ENCODE assay signal across 17 mouse cellular contexts in genomic region chr2:24386964-24387320, GRCm38 (mm10). TPM values are rescaled to one million over a fixed set of nuclear protein-coding genes. Genes with fewer than 3 reads are reported as not detected.
DNase-seq lines count a peak whose midpoint lies in the region; ATAC-seq and TF ChIP-seq lines count a peak whose summit lies in the region.
"Had no signal": no experiment of that assay in that cellular context is flagged by ENCODE, and none has a peak within 500 bp of the region (broad histone marks: within the 10 kb centered on the region; RNA-seq: fewer than 3 reads in every experiment).

No protein-coding gene starts in this region.

- H3K4me1 ChIP-seq in intestine, embryonic 14.5 days (replicated peaks; ENCODE audit: control insufficient read depth, insufficient read depth, low read length), result no peaks in the 10 kb centered on the region; the same call in 1 of the 2 replicates
- peaks cover 5% of the 10 kb centered on the region; the same call in 1 of the 2 replicates for H3K4me1 ChIP-seq in intestine, postnatal 0 days (replicated peaks; ENCODE audit: control insufficient read depth, insufficient read depth, low read length)
- H3K4me1 ChIP-seq: neural tube, embryonic 12.5 days had no signal

- DNase-seq in intestine, embryonic 14.5 days (ENCODE audit: low spot score), result peak; percentile 13
- peak; percentile 29 for DNase-seq in CD4-positive helper T cell, adult 2 months (ENCODE audit: low read depth, low spot score)
- DNase-seq in naive thymus-derived CD4-positive, alpha-beta T cell, adult 2 months (ENCODE audit: low read depth), result peak; percentile 46
- no peak for DNase-seq in layer of hippocampus, postnatal 25 days (ENCODE audit: extremely low spot score in 1 of 2, low spot score in 1 of 2)
- no peak for DNase-seq in left cerebral cortex, adult 9 months (ENCODE audit: low spot score in 2 of 2)
- DNase-seq in kidney, adult 11 months, result no peak
- DNase-seq: cerebellum, adult 11-12 months; kidney, adult 2 months; left cerebral cortex, postnatal 4 days; retina, postnatal 1 day had no signal

- TF ChIP-seq CTCF in intestine, postnatal 0 days (IDR thresholded peaks at IDR 0.05; ENCODE audit: low read depth), result no peak

- no peaks in the 10 kb centered on the region for H3K27me3 ChIP-seq in intestine, embryonic 14.5 days (replicated peaks; ENCODE audit: control insufficient read depth, insufficient read depth, low read length)
- no peaks in the 10 kb centered on the region for H3K27me3 ChIP-seq in intestine, postnatal 0 days (replicated peaks; ENCODE audit: control insufficient read depth, insufficient read depth, low read length)
- H3K27me3 ChIP-seq: neural tube, embryonic 12.5 days had no signal

- no peak overlapping the region for H3K4me2 ChIP-seq in intestine, embryonic 14.5 days (ENCODE audit: low read length)
- no peak overlapping the region for H3K4me2 ChIP-seq in intestine, postnatal 0 days (replicated peaks; ENCODE audit: low read depth)
- H3K4me2 ChIP-seq: midbrain, embryonic 11.5 days; neural tube, embryonic 12.5 days had no signal

- ATAC-seq in intestine, embryonic 14.5 days (replicated peaks; ENCODE audit: low FRiP score, low TSS enrichment, low read depth), result no peak
- no peak for ATAC-seq in intestine, postnatal 0 days
- ATAC-seq in erythroblast, adult 5-6 weeks (replicated peaks; ENCODE audit: low FRiP score, poor library complexity, severe bottlenecking), result 0 out of 2 replicates have a peak, but pooled peaks have one; percentile 47

- no peak overlapping the region for H3K4me3 ChIP-seq in intestine, embryonic 14.5 days (ENCODE audit: low read depth, low read length)
- H3K4me3 ChIP-seq in intestine, postnatal 0 days (ENCODE audit: low read depth, low read length), result no peak overlapping the region
- H3K4me3 ChIP-seq: layer of hippocampus, adult 2 months; neural tube, embryonic 12.5 days had no signal

- WGBS in intestine, embryonic 14.5 days, result 89% methylated on average over 2 of the region's 2 CpGs
- WGBS in intestine, postnatal 0 days, result 84% methylated on average over 2 of the region's 2 CpGs

- no peaks in the 10 kb centered on the region for H3K36me3 ChIP-seq in intestine, embryonic 14.5 days (ENCODE audit: control insufficient read depth, insufficient read depth, low read length)
- H3K36me3 ChIP-seq in intestine, postnatal 0 days (ENCODE audit: control insufficient read depth, insufficient read depth), result no peaks in the 10 kb centered on the region
- H3K36me3 ChIP-seq: neural tube, embryonic 12.5 days had no signal

- H3K9me3 ChIP-seq in intestine, embryonic 14.5 days (ENCODE audit: control insufficient read depth, low read length), result no peaks in the 10 kb centered on the region
- H3K9me3 ChIP-seq in intestine, postnatal 0 days (ENCODE audit: control insufficient read depth), result no peaks in the 10 kb centered on the region
- H3K9me3 ChIP-seq: neural tube, embryonic 12.5 days had no signal

- no peak overlapping the region for H3K9ac ChIP-seq in intestine, embryonic 14.5 days (ENCODE audit: low read length)
- no peak overlapping the region for H3K9ac ChIP-seq in intestine, postnatal 0 days (ENCODE audit: low read depth, low read length)
- H3K9ac ChIP-seq: neural tube, embryonic 12.5 days had no signal

- no peak overlapping the region for H3K27ac ChIP-seq in intestine, embryonic 14.5 days (ENCODE audit: low read depth)
- no peak overlapping the region for H3K27ac ChIP-seq in intestine, postnatal 0 days (ENCODE audit: low read depth, low read length)
- H3K27ac ChIP-seq: layer of hippocampus, adult 2 months; neural tube, embryonic 12.5 days had no signal

RNA-seq across cellular contexts. Expression of gene Psd4, which starts 19.6 kb away (rescaled TPM):
- 4.5 and 7.0 TPM in 2 replicates for polyA plus RNA-seq in intestine, embryonic 14.5 days (2014; fragmentation: Nextera tagmentation; extraction: Ambion mirVana)
- 5.2 and 5.4 TPM in 2 replicates for polyA plus RNA-seq in intestine, postnatal 0 days (2015; fragmentation: Nextera tagmentation; extraction: Ambion mirVana)
- total RNA-seq in erythroblast, adult 5-6 weeks (2015; ENCODE audit: low replicate concordance), result 5.6 and 8.4 TPM in 2 replicates
- total RNA-seq in erythroblast, adult 5-6 weeks (2017; ENCODE audit: low replicate concordance), result 15.3 and 26.3 TPM in 2 replicates
- total RNA-seq in layer of hippocampus, postnatal 25 days (2021), result 1 to 10 TPM in 1 of 2 experiments, under 1 TPM in 1; 0.47 to 1.1 TPM
- total RNA-seq: MEL had no signal

RNA-seq across cellular contexts. Expression of gene Il1rn, which starts 50.3 kb away (rescaled TPM):
- 0.08 and 0.24 TPM in 2 replicates for polyA plus RNA-seq in intestine, embryonic 14.5 days (2014; fragmentation: Nextera tagmentation; extraction: Ambion mirVana)
- 0.23 and 0.51 TPM in 2 replicates for polyA plus RNA-seq in intestine, postnatal 0 days (2015; fragmentation: Nextera tagmentation; extraction: Ambion mirVana)
- total RNA-seq in erythroblast, adult 5-6 weeks (2015; ENCODE audit: low replicate concordance), result 10.7 and 15.4 TPM in 2 replicates
- 3.9 and 8.9 TPM in 2 replicates for total RNA-seq in erythroblast, adult 5-6 weeks (2017; ENCODE audit: low replicate concordance)
- not detected for total RNA-seq in layer of hippocampus, postnatal 25 days (2021)
- total RNA-seq: gastrocnemius, adult 8-10 months; layer of hippocampus, adult 2 months; left cerebral cortex, postnatal 4 days; MEL had no signal

Comparison
In these comparisons a context has a peak if more than half of its experiments do, and no peak if none do; other contexts are left out.
1. DNase-seq: peak in intestine, embryonic 14.5 days (single experiment), CD4-positive helper T cell, adult 2 months (single experiment) and naive thymus-derived CD4-positive, alpha-beta T cell, adult 2 months (single experiment); none in layer of hippocampus, postnatal 25 days (0 of 2), left cerebral cortex, adult 9 months (0 of 2) and kidney, adult 11 months (single experiment).
2. RNA of gene Il1rn, which starts 50.3 kb away (total RNA-seq): 3.9 to 15.4 TPM in erythroblast, adult 5-6 weeks; not detected in layer of hippocampus, postnatal 25 days; every median in the first group is over 4 times any median in the second.